Mouse (Mus musculus) hindbrain, postnatal 0 days (tissue): ENCODE results near the gene Hnrnpl. TPM values are rescaled to one million over a fixed set of nuclear protein-coding genes. Genes with fewer than 3 reads are reported as not detected.

Experiments
- ATAC-seq: fragments of 200-750 bp; cut with Nextera tagmentation; 2 replicates; pipeline ENCODE4 v1.8.0; 2017; ENCODE audit warnings: mild to moderate bottlenecking, moderate TSS enrichment, moderate library complexity
- DNase-seq: peaks from one replicate; pipeline ENCODE4 v3.0.0-alpha.2; 2015; ENCODE audit warnings: low spot score
- H3K27ac ChIP-seq: fragments of 300-500 bp; sonication (generic); 2 replicates; pipeline ENCODE4 v1.5.1; 2014; ENCODE audit warnings: mild to moderate bottlenecking
- H3K27me3 ChIP-seq: fragments of 300-500 bp; sonication (generic); 2 replicates; pipeline ENCODE4 v1.6.1; 2014; ENCODE audit warnings: low read length, mixed read lengths; ENCODE audit not compliant: insufficient read depth
- H3K36me3 ChIP-seq: fragments of 300-500 bp; sonication (generic); 2 replicates; pipeline ENCODE4 v1.6.1; 2014; ENCODE audit warnings: low read length, mixed read lengths; ENCODE audit not compliant: insufficient read depth
- H3K4me1 ChIP-seq: fragments of 300-500 bp; sonication (generic); 2 replicates; pipeline ENCODE4 v1.6.1; 2014; ENCODE audit warnings: antibody characterized with exemption, low read length, mixed read lengths; ENCODE audit not compliant: insufficient read depth
- H3K4me2 ChIP-seq: fragments of 300-500 bp; sonication (generic); 2 replicates; pipeline ENCODE4 v1.6.1; 2014; ENCODE audit warnings: low read depth, mild to moderate bottlenecking, low read length, moderate library complexity, mixed read lengths
- H3K4me3 ChIP-seq: fragments of 300-500 bp; sonication (generic); 2 replicates; pipeline ENCODE4 v1.5.1; 2014; ENCODE audit warnings: low read length
- H3K9ac ChIP-seq: fragments of 300-500 bp; sonication (generic); replicated peaks from 2 replicates; pipeline ENCODE4 v1.6.1; 2014; ENCODE audit warnings: mild to moderate bottlenecking, low read length, moderate library complexity, mixed read lengths
- H3K9me3 ChIP-seq: fragments of 300-500 bp; sonication (generic); 2 replicates; pipeline ENCODE4 v1.6.1; 2016; ENCODE audit warnings: low read length, mixed read lengths
- CTCF ChIP-seq: IDR thresholded peaks from 2 replicates; pipeline ENCODE4 v1.5.1; 2016; ENCODE audit warnings: antibody characterized with exemption, control low read depth, low read depth
- WGBS: fragments of 180-500 bp; shearing (Covaris S2); extraction: QIAGEN DNeasy Blood & Tissue Kit; methylation state at CpG from one replicate; pipeline ENCODE4 v1.1.7; 2014; 5-methylcytosine and 5-hydroxymethylcytosine counted together
- polyA plus RNA-seq: library from polyadenylated mRNA; unstranded; fragments of >200 nt; fragmentation: Nextera tagmentation; extraction: Ambion mirVana; gene quantifications from 2 replicates; pipeline ENCODE4 v1.2.1, GENCODE M21; 2015
- total RNA-seq: library from RNA; depleted of rRNA; stranded (reverse); fragments of >200 nt; gene quantifications from 2 replicates; pipeline ENCODE4 v1.2.3, GENCODE M21; 2014

Gene Hnrnpl
- total and polyA plus RNA-seq, 2 experiments from 2014 or later, result 179 to 233 TPM

DNA sequence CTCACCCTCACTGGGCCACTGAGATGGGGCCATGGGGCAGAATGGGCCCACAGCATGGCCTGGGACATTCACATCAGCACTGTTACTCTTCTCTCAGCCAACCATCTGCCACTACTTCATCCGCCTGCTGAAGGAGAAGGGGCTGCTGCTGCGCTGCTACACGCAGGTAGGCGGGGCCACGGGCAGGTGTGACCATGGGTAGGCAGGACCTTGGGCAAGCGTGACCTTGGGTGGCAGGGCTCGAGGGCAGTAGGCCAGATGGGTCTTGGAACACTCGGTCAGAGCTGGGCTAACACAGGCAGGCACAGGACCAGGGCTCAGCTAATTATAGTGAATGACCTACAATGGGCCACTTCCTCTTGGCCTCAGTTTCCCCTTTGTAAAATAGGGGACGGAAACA is 29.5 kb upstream of the Hnrnpl start:
- 86% methylated on average over 9 of the region's 9 CpGs for WGBS
- H3K27ac ChIP-seq, result no peak overlapping the region
- no peaks in the 10 kb centered on the region for H3K9me3 ChIP-seq
- DNase-seq (no peak), ATAC-seq (no peak)
- peaks cover 10% of the 10 kb centered on the region; the same call in 1 of the 2 replicates for H3K36me3 ChIP-seq
- H3K4me3 ChIP-seq, result no peak overlapping the region
- H3K27me3 ChIP-seq, result no peaks in the 10 kb centered on the region
- H3K9ac ChIP-seq, result no peak overlapping the region
- TF ChIP-seq CTCF, result no peak
- H3K4me1 ChIP-seq, result 0 out of 2 replicates have a peak, but pooled peaks cover 5% of the 10 kb centered on the region
- H3K4me2 ChIP-seq, result no peak overlapping the region

- Histone ChIP-seq H3K4me3 (no peak overlapping the region), H3K4me1 (no peaks in the 10 kb centered on the region), H3K36me3 (peaks cover 10% of the 10 kb centered on the region; the same call in 1 of the 2 replicates), H3K9ac (no peak overlapping the region), H3K4me2 (no peak overlapping the region), H3K27ac (peak overlapping the region; percentile 62; the same call in 1 of the 2 replicates), H3K27me3 (no peaks in the 10 kb centered on the region), H3K9me3 (no peaks in the 10 kb centered on the region)
- ATAC-seq, result peak; percentile 78
- 44% methylated on average over 6 of the region's 6 CpGs for WGBS
- peak; percentile 95 for DNase-seq
- peak; percentile 86 for TF ChIP-seq CTCF
Measured at GRCm38 (mm10) chr7:28780067-28780658, 28.2 kb upstream of the Hnrnpl start.

- DNase-seq (no peak), ATAC-seq (no peak)
- H3K4me2 ChIP-seq, result no peak overlapping the region
- no peaks in the 10 kb centered on the region for H3K4me1 ChIP-seq
- H3K9me3 ChIP-seq, result no peaks in the 10 kb centered on the region
- H3K9ac ChIP-seq, result no peak overlapping the region
- H3K27ac ChIP-seq, result peak overlapping the region; percentile 62; the same call in 1 of the 2 replicates
- no peaks in the 10 kb centered on the region for H3K27me3 ChIP-seq
- no peak overlapping the region for H3K4me3 ChIP-seq
- H3K36me3 ChIP-seq, result peaks cover 10% of the 10 kb centered on the region; the same call in 1 of the 2 replicates
- 74% methylated on average over 7 of the region's 7 CpGs for WGBS
- TF ChIP-seq CTCF, result no peak
Measured at GRCm38 (mm10) chr7:28780857-28781256, 27.5 kb upstream of the Hnrnpl start.

- DNase-seq (no peak), ATAC-seq (no peak)
- peaks cover 10% of the 10 kb centered on the region; the same call in 1 of the 2 replicates for H3K36me3 ChIP-seq
- no peaks in the 10 kb centered on the region for H3K4me1 ChIP-seq
- WGBS, result 91% methylated on average over 8 of the region's 8 CpGs
- H3K4me3 ChIP-seq, result no peak overlapping the region
- H3K9me3 ChIP-seq, result no peaks in the 10 kb centered on the region
- no peak for TF ChIP-seq CTCF
- H3K4me2 ChIP-seq, result no peak overlapping the region
- H3K27ac ChIP-seq, result no peak overlapping the region; the same call in 1 of the 2 replicates
- H3K9ac ChIP-seq, result no peak overlapping the region
- H3K27me3 ChIP-seq, result no peaks in the 10 kb centered on the region
Measured at GRCm38 (mm10) chr7:28781261-28781663, 27.1 kb upstream of the Hnrnpl start.

GRCm38 (mm10) chr7:28785161-28785560 is 23.2 kb upstream of the Hnrnpl start:
- DNase-seq (no peak), ATAC-seq (no peak)
- Histone ChIP-seq H3K9me3 (no peaks in the 10 kb centered on the region), H3K9ac (no peak overlapping the region), H3K4me2 (no peak overlapping the region), H3K4me1 (no peaks in the 10 kb centered on the region), H3K36me3 (peaks cover 4% of the 10 kb centered on the region; the same call in 1 of the 2 replicates), H3K27ac (no peak overlapping the region), H3K4me3 (no peak overlapping the region), H3K27me3 (no peaks in the 10 kb centered on the region)
- 78% methylated on average over 5 of the region's 5 CpGs for WGBS
- no peak for TF ChIP-seq CTCF

- no peak overlapping the region for H3K9ac ChIP-seq
- H3K27ac ChIP-seq, result no peak overlapping the region
- no peak for TF ChIP-seq CTCF
- ATAC-seq (no peak), DNase-seq (no peak)
- no peaks in the 10 kb centered on the region for H3K27me3 ChIP-seq
- H3K4me3 ChIP-seq, result no peak overlapping the region
- H3K4me1 ChIP-seq, result no peaks in the 10 kb centered on the region
- H3K36me3 ChIP-seq, result peaks cover 1% of the 10 kb centered on the region; the same call in 1 of the 2 replicates
- no peak overlapping the region for H3K4me2 ChIP-seq
- 90% methylated on average over 9 of the region's 9 CpGs for WGBS
- H3K9me3 ChIP-seq, result no peaks in the 10 kb centered on the region
Measured at GRCm38 (mm10) chr7:28787884-28788283, 20.5 kb upstream of the Hnrnpl start.
